27 mouse cellular contexts compared by ENCODE assay signal in the genomic region with DNA sequence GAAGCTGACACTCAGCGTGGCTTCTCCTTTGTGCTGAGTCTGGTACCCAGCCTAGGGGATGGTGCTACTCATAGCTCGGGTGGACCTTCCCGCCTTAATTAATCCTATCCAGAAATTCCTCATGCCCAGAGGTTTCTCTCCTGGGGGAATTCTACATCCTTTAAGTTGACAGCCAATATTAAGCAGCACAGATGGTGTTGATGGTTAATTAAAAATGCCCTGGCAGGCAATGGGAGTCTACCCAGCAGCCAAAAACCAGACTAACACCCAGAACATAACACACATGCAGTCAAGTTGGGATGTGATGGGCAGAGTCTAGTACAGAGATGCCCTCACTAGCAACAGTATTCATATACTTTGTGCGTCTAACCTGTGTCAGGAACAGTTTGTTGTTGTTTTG.
"Had no signal": no experiment of that assay in that cellular context is flagged by ENCODE, and none has a peak within 500 bp of the region (broad histone marks: within the 10 kb centered on the region; RNA-seq: fewer than 3 reads in every experiment).

No protein-coding gene starts in this region.

- H3K4me1 ChIP-seq: embryonic facial prominence, embryonic 10.5 days; embryonic facial prominence, embryonic 12.5 days; embryonic facial prominence, embryonic 13.5 days; embryonic facial prominence, embryonic 15.5 days; forebrain, embryonic 12.5 days; forebrain, embryonic 13.5 days; forebrain, embryonic 15.5 days had no signal

- H3K9ac ChIP-seq: embryonic facial prominence, embryonic 12.5 days; embryonic facial prominence, embryonic 13.5 days; embryonic facial prominence, embryonic 15.5 days; forebrain, embryonic 12.5 days; forebrain, embryonic 13.5 days; forebrain, embryonic 15.5 days; forebrain, postnatal 0 days had no signal

- H3K27ac ChIP-seq: embryonic facial prominence, embryonic 10.5 days; embryonic facial prominence, embryonic 12.5 days; embryonic facial prominence, embryonic 13.5 days; embryonic facial prominence, embryonic 15.5 days; forebrain, embryonic 12.5 days; forebrain, embryonic 13.5 days; forebrain, embryonic 15.5 days; gastrocnemius, adult 2 months; heart, adult 2 months; heart, embryonic 10.5 days had no signal

- H3K27me3 ChIP-seq: embryonic facial prominence, embryonic 12.5 days; embryonic facial prominence, embryonic 13.5 days; embryonic facial prominence, embryonic 15.5 days; forebrain, embryonic 12.5 days; forebrain, embryonic 13.5 days; forebrain, embryonic 15.5 days had no signal

- DNase-seq: cerebellum, adult 8-10 months; cerebellum, adult 9-10 months; cerebellum, adult 9-11 months; cerebellum, postnatal 10 days; cerebellum, postnatal 14 days; cerebellum, postnatal 25 days; cerebellum, postnatal 36 days; embryo, embryonic 11 days; forebrain, postnatal 0 days; gastrocnemius, adult 2 months; gastrocnemius, postnatal 10 days; gastrocnemius, postnatal 14 days; gastrocnemius, postnatal 25 days; gastrocnemius, postnatal 36 days; heart, adult 11 months; heart, adult 18-20 months; heart, adult 2 months had no signal

- H3K4me3 ChIP-seq: embryonic facial prominence, embryonic 10.5 days; embryonic facial prominence, embryonic 12.5 days; embryonic facial prominence, embryonic 13.5 days; embryonic facial prominence, embryonic 15.5 days; erythroblast, embryonic 14.5 days; forebrain, embryonic 12.5 days; forebrain, embryonic 13.5 days; forebrain, embryonic 15.5 days; gastrocnemius, adult 2 months; heart, adult 2 months; heart, embryonic 10.5 days had no signal

- ATAC-seq: forebrain, embryonic 13.5 days; forebrain, embryonic 15.5 days; forebrain, embryonic 16.5 days; forebrain, postnatal 0 days had no signal

- H3K4me2 ChIP-seq: embryonic facial prominence, embryonic 12.5 days; embryonic facial prominence, embryonic 13.5 days; embryonic facial prominence, embryonic 15.5 days; forebrain, embryonic 12.5 days; forebrain, embryonic 13.5 days; forebrain, embryonic 15.5 days had no signal

- H3K9me3 ChIP-seq: embryonic facial prominence, embryonic 13.5 days; embryonic facial prominence, embryonic 15.5 days; forebrain, embryonic 12.5 days; forebrain, embryonic 13.5 days; forebrain, embryonic 15.5 days; heart, embryonic 10.5 days had no signal

- H3K36me3 ChIP-seq: embryonic facial prominence, embryonic 10.5 days; embryonic facial prominence, embryonic 12.5 days; embryonic facial prominence, embryonic 13.5 days; embryonic facial prominence, embryonic 15.5 days; forebrain, embryonic 12.5 days; forebrain, embryonic 15.5 days; heart, embryonic 10.5 days had no signal
